Mouse (Mus musculus) induced T-regulatory cell, adult 2 months (primary cell): Measurements from ENCODE around the gene Eid3.

Experiments
- DNase-seq: peaks from one replicate; pipeline ENCODE4 v3.0.0-alpha.2; 2012; ENCODE audit warnings: low read depth

Gene Eid3

DNA sequence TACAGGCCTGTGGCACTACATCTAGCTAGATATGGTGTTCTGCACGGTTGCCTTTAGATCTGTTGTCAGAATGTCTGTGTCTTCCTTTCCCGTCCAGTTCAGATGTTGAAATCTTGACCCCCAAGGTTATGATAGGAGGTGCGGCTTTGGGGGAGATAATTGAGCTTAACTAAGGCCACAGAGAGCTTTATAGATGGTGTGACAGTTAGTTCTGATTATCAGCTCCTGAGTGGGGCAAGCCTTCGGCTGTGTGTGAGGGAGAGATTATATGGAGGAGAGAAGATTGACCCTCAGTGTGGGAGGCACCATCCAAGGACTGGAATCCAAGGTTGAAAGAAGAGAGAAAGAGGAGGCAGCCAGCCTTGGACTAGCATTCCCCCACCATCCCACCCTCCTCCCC, 46.8 kb downstream of the Eid3 start:
- no peak for DNase-seq

DNA sequence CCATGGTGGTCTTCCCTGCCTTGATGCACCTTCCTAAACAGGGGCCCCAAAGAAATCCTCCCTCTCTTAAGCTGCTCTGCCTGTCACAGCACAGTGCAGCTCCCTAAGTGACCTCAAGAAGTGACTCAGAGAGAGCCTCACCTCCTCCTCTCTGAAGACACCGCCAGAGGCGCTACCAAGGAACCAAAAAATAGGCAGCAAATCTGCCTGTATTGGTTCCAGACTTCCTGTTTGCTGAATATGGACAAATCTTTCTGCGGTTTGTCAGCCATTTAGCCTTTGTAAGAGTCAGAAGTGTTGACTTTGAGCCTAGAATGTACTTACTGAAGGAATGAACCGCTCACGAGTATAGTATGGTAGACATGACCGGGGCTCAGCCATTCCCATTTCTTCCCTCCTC, 47.3 kb downstream of the Eid3 start:
- no peak for DNase-seq
